Mouse (Mus musculus): ENCODE data around the gene Lpcat2. TPM values are rescaled to one million over a fixed set of nuclear protein-coding genes. Genes with fewer than 3 reads are reported as not detected.
A peak's percentile ranks its signal among the peaks of the same experiment; 100 is the strongest.

Gene Lpcat2
- polyA plus RNA-seq (2015; fragmentation: Nextera tagmentation; extraction: Ambion mirVana) = 4.0 and 7.7 TPM in 2 replicates

DNA sequence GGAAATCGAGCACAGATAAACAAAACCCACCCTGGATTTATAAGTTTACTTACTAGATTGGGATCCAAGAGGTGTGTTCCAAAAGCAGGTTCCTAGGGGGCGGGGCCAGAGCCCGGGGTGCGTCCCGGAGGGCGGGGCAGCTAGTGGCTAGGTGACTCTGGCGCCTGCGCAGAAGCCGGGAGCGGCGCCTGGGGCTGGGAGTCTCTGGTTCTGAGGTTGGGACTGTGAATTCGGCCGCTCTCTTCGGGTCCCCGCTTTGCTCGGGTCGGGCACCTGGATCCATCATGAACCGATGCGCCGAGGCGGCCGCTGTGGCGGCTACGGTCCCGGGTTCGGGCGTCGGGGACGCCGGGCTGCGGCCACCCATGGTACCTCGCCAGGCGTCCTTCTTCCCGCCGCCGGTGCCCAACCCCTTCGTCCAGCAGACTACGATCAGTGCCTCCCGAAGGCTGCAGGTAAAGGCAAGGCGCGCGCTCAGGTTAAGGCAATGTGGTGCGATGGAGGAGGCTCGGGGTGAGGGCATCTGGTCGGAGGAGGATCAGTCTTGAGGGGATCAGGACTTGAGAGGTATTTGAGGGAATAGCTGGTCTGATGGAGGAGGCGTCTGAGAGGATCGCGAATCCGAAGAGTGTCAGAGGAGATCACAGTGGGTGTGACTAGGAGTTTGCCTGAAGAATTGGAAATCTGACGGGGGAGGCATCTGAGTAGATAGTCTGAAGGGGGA lies at the start of gene Lpcat2:
Gene Lpcat2, plus strand, starts transcription at position 169 of the 724 bp plus-strand sequence.
- 0 out of 2 replicates have a peak, but pooled peaks cover 3% of the 10 kb centered on the region for H3K27me3 ChIP-seq
- H3K4me2 ChIP-seq (replicated peaks) = peak within 1 kb of the TSS; percentile 71
- no peaks in the 10 kb centered on the region for H3K36me3 ChIP-seq
- peak within 1 kb of the TSS; percentile 72 for H3K9ac ChIP-seq (replicated peaks)
- H3K9me3 ChIP-seq = no peaks in the 10 kb centered on the region
- peak within 1 kb of the TSS; percentile 66 for H3K4me3 ChIP-seq
- ATAC-seq (replicated peaks) = peak; percentile 72
- whole genome bisulfite sequencing = under 1% methylated on average over 50 of the region's 50 CpGs
- no peak within 1 kb of the TSS for H3K27ac ChIP-seq (replicated peaks)
- H3K4me1 ChIP-seq = peaks cover 7% of the 10 kb centered on the region; the same call in 1 of the 2 replicates

GRCm38 (mm10) chr8:92812773-92813172 lies 42.4 kb upstream of the Lpcat2 start:
- Histone ChIP-seq H3K4me3 (no peak overlapping the region), H3K36me3 (no peaks in the 10 kb centered on the region), H3K4me2 (replicated peaks) (no peak overlapping the region), H3K9ac (replicated peaks) (no peak overlapping the region), H3K27ac (replicated peaks) (no peak overlapping the region), H3K9me3 (no peaks in the 10 kb centered on the region), H3K4me1 (no peaks in the 10 kb centered on the region), H3K27me3 (no peaks in the 10 kb centered on the region)
- ATAC-seq (replicated peaks) = no peak
- WGBS = 83% methylated on average over 2 of the region's 2 CpGs

DNA sequence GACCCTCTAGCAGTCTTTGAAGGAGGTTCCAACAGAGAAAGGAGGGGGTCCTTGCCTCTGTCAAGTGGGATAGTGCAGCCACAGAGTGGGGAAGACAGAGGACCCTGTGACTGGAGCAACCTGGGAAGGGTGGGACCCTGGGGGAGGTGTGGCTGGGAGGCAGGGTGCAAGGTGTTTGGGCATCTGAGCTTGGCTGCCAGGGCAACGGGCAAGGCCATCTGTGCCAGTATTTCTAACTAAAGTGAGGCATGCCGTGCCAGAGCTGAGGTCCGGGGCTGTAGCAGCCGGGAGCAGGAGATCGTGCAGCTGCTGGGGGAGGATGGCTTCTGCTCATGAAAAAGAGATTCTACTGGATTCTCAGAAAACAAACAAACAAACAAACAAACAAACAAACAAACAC lies 39.5 kb upstream of the Lpcat2 start:
- no peak for ATAC-seq (replicated peaks)
- H3K9ac ChIP-seq (replicated peaks) = no peak overlapping the region
- no peaks in the 10 kb centered on the region for H3K27me3 ChIP-seq
- no peaks in the 10 kb centered on the region for H3K36me3 ChIP-seq
- H3K4me2 ChIP-seq (replicated peaks) = no peak overlapping the region
- no peaks in the 10 kb centered on the region for H3K4me1 ChIP-seq
- H3K27ac ChIP-seq (replicated peaks) = no peak overlapping the region
- WGBS = 81% methylated on average over 5 of the region's 5 CpGs
- no peaks in the 10 kb centered on the region for H3K9me3 ChIP-seq
- no peak overlapping the region for H3K4me3 ChIP-seq

DNA sequence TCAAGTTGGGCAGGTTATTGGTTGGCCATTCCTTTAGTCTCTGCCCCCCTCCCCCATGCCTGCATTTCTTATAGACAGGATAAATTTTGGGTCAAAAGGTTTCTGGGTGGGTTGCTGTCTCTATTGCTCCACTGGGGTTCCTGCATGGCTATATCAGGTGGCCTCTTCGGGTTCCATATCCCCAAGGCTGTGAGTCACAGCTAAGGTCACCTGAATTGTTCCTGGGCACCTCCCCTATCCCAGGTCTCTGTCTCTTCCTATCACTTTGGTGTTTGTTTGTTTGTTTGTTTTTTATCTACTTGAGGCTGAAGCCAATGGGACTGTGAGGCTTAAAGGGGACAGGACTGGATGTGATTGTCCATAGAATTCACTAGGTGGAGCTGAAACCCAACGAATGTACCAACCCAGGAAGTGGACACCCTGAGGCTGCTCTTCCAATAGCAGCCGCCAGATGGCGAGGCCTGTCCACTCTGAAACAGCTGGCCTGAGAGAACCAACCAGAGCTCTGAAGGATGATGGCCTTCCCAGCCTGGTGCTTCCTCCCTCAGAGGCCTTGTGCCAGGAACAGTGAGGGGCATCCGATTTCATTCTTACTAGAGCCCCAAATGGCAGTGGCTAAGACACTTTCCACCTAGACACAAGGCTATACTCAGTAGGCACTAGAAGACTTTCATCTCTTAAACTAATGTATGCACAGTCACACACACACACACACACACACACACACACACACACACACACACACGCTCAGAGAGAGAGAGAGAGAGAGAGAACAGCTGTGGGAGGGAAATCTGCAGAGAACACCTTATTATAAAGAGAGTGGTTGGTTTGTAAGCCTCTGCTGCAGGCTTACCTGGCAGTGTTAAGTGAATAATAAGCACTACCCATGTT lies 37.0 kb upstream of the Lpcat2 start:
- Histone ChIP-seq H3K4me3 (no peak overlapping the region), H3K9me3 (no peaks in the 10 kb centered on the region), H3K9ac (replicated peaks) (no peak overlapping the region), H3K27me3 (no peaks in the 10 kb centered on the region), H3K27ac (replicated peaks) (no peak overlapping the region), H3K36me3 (no peaks in the 10 kb centered on the region), H3K4me1 (no peaks in the 10 kb centered on the region), H3K4me2 (replicated peaks) (no peak overlapping the region)
- peak; percentile 84 for ATAC-seq (replicated peaks)
- WGBS = 29% methylated on average over 6 of the region's 6 CpGs

DNA sequence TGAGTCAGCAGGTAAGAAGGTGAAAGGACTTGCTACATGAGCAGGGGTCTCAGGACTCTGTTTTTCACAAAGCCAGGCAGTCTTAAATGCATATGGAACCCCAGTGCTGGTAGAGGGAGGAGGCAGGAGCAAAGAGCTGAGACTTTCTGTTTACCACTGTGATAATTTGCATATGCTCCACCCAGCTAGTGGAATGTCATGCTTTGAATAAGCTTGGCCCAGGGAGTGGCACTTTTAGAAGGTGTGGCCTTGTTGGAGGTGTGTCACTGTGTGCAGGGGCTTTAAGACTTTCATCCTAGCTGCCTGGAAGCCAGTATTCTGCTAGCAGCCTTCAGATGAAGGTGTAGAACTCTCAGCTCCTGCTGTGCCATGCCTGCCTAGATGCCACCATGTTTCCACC lies 34.0 kb upstream of the Lpcat2 start:
- ATAC-seq (replicated peaks) = no peak
- H3K4me2 ChIP-seq (replicated peaks) = no peak overlapping the region
- H3K4me3 ChIP-seq = no peak overlapping the region
- H3K4me1 ChIP-seq = no peaks in the 10 kb centered on the region
- H3K9ac ChIP-seq (replicated peaks) = no peak overlapping the region
- no peaks in the 10 kb centered on the region for H3K36me3 ChIP-seq
- no peak overlapping the region for H3K27ac ChIP-seq (replicated peaks)
- H3K27me3 ChIP-seq = no peaks in the 10 kb centered on the region
- no peaks in the 10 kb centered on the region for H3K9me3 ChIP-seq

GRCm38 (mm10) chr8:92822386-92822785 lies 32.8 kb upstream of the Lpcat2 start:
- H3K9ac ChIP-seq (replicated peaks) = no peak overlapping the region
- ATAC-seq (replicated peaks) = no peak
- WGBS = 91% methylated on average over 5 of the region's 5 CpGs

DNA sequence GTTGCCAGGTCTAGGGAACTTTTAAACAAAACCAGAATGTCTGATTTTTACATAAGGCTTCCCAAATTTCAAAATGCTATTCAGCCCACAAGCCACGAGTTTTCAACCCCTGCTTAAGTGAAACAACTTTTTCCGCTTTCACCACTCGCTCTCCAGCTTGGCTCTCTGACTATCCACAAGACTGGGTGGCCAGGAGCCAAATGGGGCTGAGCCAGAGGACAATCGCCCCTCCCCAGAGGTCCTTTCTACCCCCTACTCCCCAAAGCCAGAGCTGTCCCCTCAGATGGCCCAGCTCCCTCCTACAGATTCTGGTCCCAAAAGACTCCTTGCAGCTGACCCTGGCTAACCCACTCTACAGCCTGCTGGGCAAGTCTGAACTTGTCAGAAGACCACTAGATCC lies 29.1 kb upstream of the Lpcat2 start:
- Histone ChIP-seq H3K27me3 (peaks cover 9% of the 10 kb centered on the region; the same call in 1 of the 2 replicates), H3K9ac (replicated peaks) (no peak overlapping the region), H3K27ac (replicated peaks) (no peak overlapping the region), H3K4me1 (peaks cover 16% of the 10 kb centered on the region), H3K4me3 (no peak overlapping the region), H3K9me3 (no peaks in the 10 kb centered on the region), H3K4me2 (replicated peaks) (no peak overlapping the region), H3K36me3 (no peaks in the 10 kb centered on the region)
- ATAC-seq (replicated peaks) = no peak
- 55% methylated on average over 4 of the region's 4 CpGs for WGBS

More at GRCm38 (mm10) chr8:92822386-92822785, 32.8 kb upstream of the Lpcat2 start:
- Histone ChIP-seq H3K36me3 (no peaks in the 10 kb centered on the region), H3K27ac (replicated peaks) (no peak overlapping the region), H3K27me3 (peaks cover 6% of the 10 kb centered on the region; the same call in 1 of the 2 replicates), H3K4me3 (no peak overlapping the region), H3K9me3 (no peaks in the 10 kb centered on the region), H3K4me1 (peaks cover 6% of the 10 kb centered on the region), H3K4me2 (replicated peaks) (no peak overlapping the region)

DNA sequence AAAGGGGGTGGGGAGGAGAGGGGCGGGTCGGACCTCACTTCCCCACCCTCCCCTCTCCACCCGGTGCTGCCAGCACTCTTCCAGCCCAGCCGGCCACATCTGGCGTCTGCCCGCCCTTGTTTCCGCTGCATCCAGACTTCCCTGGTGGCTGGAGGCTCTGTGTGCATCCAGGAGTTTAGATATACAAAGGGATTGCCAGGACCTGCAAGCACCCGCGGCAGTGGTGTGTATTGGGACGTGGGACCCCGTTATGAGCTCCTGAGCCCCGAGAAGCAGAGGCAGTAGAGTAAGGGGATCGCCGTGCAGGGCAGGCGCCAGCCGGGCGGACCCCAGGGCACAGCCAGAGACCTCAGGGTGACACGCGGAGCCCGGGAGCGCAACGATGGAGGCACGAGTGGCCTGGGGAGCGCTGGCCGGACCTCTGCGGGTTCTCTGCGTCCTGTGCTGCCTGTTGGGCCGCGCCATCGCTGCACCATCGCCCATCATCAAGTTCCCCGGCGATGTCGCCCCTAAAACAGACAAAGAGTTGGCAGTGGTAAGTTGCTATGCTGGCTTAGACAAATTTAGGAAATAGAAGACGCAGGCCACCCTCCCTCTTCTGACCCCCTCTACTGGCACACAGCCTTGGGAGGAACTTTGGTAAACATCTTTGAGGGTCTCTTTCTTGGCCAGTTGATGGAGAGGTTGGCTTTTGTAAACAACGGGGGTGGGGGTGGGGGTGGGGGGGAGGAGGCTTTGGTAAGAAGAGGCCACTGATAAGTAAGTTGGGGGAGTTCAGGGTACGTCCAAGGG lies 27.7 kb upstream of the Lpcat2 start, which contains the start of gene Mmp2:
Gene Mmp2, plus strand, starts transcription at position 49 of the 792 bp plus-strand sequence.
- ATAC-seq (replicated peaks) = 0 out of 2 replicates have a peak, but pooled peaks have one; percentile 12
- Histone ChIP-seq H3K27me3 (peaks cover 9% of the 10 kb centered on the region; the same call in 1 of the 2 replicates), H3K36me3 (no peaks in the 10 kb centered on the region), H3K9me3 (no peaks in the 10 kb centered on the region), H3K4me3 (peak within 1 kb of the TSS; percentile 40), H3K4me2 (replicated peaks) (peak within 1 kb of the TSS; percentile 64), H3K27ac (replicated peaks) (no peak within 1 kb of the TSS), H3K4me1 (peaks cover 16% of the 10 kb centered on the region), H3K9ac (replicated peaks) (peak within 1 kb of the TSS; percentile 43)
- 3% methylated on average over 37 of the region's 37 CpGs for WGBS

DNA sequence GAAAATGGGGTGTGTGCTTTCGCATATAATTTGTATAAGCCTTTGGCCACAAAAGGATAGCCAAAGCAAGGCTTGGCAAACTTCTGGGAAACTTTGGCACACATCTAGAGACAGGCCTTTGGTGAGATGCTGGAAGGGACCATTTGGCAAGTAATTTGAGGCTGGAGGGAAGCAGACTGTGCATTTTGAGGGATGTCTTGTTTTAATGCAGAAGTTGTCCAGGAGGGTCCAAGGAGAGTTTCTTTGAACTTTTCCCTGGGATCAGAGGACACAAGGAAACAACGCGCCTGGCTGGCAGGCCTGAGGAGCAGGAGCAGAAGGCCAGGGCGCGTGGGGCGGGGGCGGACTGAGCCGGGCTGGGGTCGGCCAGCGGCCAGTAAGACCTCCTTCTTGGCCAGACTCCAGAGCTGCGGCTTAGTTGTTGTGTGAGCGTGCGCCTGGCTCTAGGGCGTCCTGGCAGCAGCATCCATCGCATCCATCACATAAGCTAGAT lies 26.8 kb upstream of the Lpcat2 start:
- H3K36me3 ChIP-seq = no peaks in the 10 kb centered on the region

DNA sequence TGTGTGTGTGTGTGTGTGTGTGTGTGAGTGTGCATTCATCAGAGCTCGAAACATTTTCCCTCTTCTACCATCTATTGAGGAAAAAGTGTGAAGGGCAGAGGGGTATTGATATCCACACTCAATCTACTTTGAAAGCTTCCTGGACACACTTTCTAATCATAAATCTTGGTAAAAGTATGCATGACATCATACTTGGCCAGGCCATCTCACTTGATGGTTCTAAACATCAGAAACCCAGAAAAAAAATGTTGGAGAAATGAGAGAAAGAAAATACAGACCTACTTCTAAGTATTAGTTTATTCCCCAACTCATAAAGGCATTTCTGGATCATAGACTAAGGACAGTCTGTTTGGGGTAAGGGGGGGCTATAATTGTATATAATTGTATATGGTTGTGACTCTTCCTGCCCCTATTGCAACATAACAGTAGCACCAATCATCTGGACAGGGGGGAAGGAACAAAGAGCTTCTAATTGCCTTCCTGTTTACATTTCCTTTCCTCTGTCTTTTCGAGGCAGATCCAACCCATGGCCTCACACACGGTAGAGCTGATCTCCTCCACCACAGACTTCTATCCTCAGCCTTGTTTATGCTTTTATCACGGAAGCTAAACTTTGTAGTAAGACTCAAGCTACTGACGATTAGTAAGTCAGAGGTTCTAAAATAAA lies 20.9 kb upstream of the Lpcat2 start:
- Histone ChIP-seq H3K9ac (replicated peaks) (no peak overlapping the region), H3K27me3 (no peaks in the 10 kb centered on the region), H3K9me3 (no peaks in the 10 kb centered on the region), H3K4me2 (replicated peaks) (no peak overlapping the region), H3K27ac (replicated peaks) (no peak overlapping the region), H3K4me1 (no peaks in the 10 kb centered on the region), H3K4me3 (no peak overlapping the region), H3K36me3 (no peaks in the 10 kb centered on the region)
- no peak for ATAC-seq (replicated peaks)
- 77% methylated on average over 5 of the region's 5 CpGs for WGBS

More for the DNA sequence above, 26.8 kb upstream of the Lpcat2 start:
- peaks cover 16% of the 10 kb centered on the region for H3K4me1 ChIP-seq
- H3K9ac ChIP-seq (replicated peaks) = no peak overlapping the region
- peak overlapping the region; percentile 64; the same call in 1 of the 2 replicates for H3K4me2 ChIP-seq (replicated peaks)
- 32% methylated on average over 15 of the region's 15 CpGs for WGBS
- no peaks in the 10 kb centered on the region for H3K9me3 ChIP-seq
- ATAC-seq (replicated peaks) = peak; percentile 78
- no peak overlapping the region for H3K4me3 ChIP-seq
- H3K27me3 ChIP-seq = peaks cover 9% of the 10 kb centered on the region; the same call in 1 of the 2 replicates
- no peak overlapping the region for H3K27ac ChIP-seq (replicated peaks)

All from forebrain, embryonic 15.5 days (tissue).